Mouse (Mus musculus) ovary, adult 2 months (tissue): ENCODE data around the gene Olfr820. TPM values are rescaled to one million over a fixed set of nuclear protein-coding genes. Genes with fewer than 3 reads are reported as not detected.

Experiments used
- polyA plus RNA-seq: library from polyadenylated mRNA; depleted of rRNA; stranded (reverse); fragments of >200 nt; gene quantifications from 2 replicates; pipeline ENCODE4 v1.2.3, GENCODE M21; 2012; rRNA removed

Gene Olfr820
- not detected in 2 replicates for polyA plus RNA-seq

GRCm38 (mm10) chr10:130012321-130012720, at the start of gene Olfr820:
Gene Olfr820 (plus strand): TSS chr10:130012621.

GRCm38 (mm10) chr10:129967166-129967565, 45.3 kb upstream of the Olfr820 start, which contains the start of gene Olfr819:
Gene Olfr819 (minus strand): TSS chr10:129967266.

GRCm38 (mm10) chr10:129976040-129976439, 36.4 kb upstream of the Olfr820 start, which contains the start of gene Olfr247:
Gene Olfr247 (minus strand): TSS chr10:129976140.

GRCm38 (mm10) chr10:129984962-129985361, 27.5 kb upstream of the Olfr820 start, which contains the start of gene Gm10310:
Gene Gm10310 (minus strand): TSS chr10:129985062.

DNA sequence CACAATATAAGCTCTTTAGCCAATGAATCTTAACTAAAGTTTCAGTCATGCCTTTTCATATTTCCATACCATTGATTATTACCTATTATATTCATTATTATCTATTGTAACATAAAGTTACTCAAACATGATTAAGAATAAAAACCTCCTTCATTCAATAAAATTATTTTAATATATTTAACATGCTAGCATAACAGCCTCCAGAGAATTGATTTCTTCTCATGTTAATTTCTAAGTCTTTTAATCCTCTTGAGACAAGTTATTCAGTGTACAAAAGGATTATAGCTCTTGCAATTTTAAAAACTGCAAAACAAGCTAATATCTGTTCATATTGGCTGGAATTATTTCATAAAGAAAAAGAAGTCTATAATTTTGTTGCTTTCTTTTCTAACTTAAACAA, 17.6 kb downstream of the Olfr820 start, which contains the start of gene Olfr821:
Gene Olfr821 (plus strand): TSS at position 301 of the 400 bp plus-strand sequence.

Other genes with a start within 250 kb of the Olfr820 start
- not detected in 2 replicates for gene Olfr808, start 247.1 kb upstream of the Olfr820 start, polyA plus RNA-seq
- not detected in 2 replicates for gene Olfr809, start 238.0 kb upstream of the Olfr820 start, polyA plus RNA-seq
- gene Olfr810, start 217.7 kb upstream of the Olfr820 start, polyA plus RNA-seq = 0.09 and 0.32 TPM in 2 replicates
- gene Olfr811, start 208.2 kb upstream of the Olfr820 start, polyA plus RNA-seq = not detected in 2 replicates
- not detected in 2 replicates for gene Olfr812, start 166.5 kb upstream of the Olfr820 start, polyA plus RNA-seq
- gene Olfr813, start 157.3 kb upstream of the Olfr820 start, polyA plus RNA-seq = not detected in 2 replicates
- gene Olfr814, start 132.8 kb upstream of the Olfr820 start, polyA plus RNA-seq = not detected in 2 replicates
- not detected in 2 replicates for gene Olfr815, start 106.8 kb upstream of the Olfr820 start, polyA plus RNA-seq
- not detected in 2 replicates for gene Olfr816, start 97.0 kb upstream of the Olfr820 start, polyA plus RNA-seq
- not detected in 2 replicates for gene Olfr818, start 63.5 kb upstream of the Olfr820 start, polyA plus RNA-seq
- gene Olfr819, start 45.4 kb upstream of the Olfr820 start, polyA plus RNA-seq = not detected in 2 replicates
- not detected in 2 replicates for gene Olfr247, start 36.5 kb upstream of the Olfr820 start, polyA plus RNA-seq
- gene Gm10310, start 27.6 kb upstream of the Olfr820 start, polyA plus RNA-seq = not detected in 2 replicates
- gene Olfr821, start 17.7 kb downstream of the Olfr820 start, polyA plus RNA-seq = not detected in 2 replicates
- not detected in 2 replicates for gene Olfr822, start 58.6 kb downstream of the Olfr820 start, polyA plus RNA-seq
- gene Olfr823, start 102.8 kb downstream of the Olfr820 start, polyA plus RNA-seq = not detected in 2 replicates
- 0.20 and 0.67 TPM in 2 replicates for gene Olfr824, start 117.4 kb downstream of the Olfr820 start, polyA plus RNA-seq
- gene Olfr825, start 154.1 kb downstream of the Olfr820 start, polyA plus RNA-seq = not detected in 2 replicates
- not detected in 2 replicates for gene Olfr826, start 171.6 kb downstream of the Olfr820 start, polyA plus RNA-seq
- gene Olfr827, start 201.8 kb downstream of the Olfr820 start, polyA plus RNA-seq = not detected in 2 replicates